Mouse (Mus musculus) kidney, embryonic 16.5 days (tissue): ENCODE measurements at regions not wholly inside any gene's neighbourhood (a gene's known extent, or its start where the extent isn't known, plus 50 kb on each side); places are given as distances from the start of the nearest gene placed in this dataset.

ENCODE experiments used
- ATAC-seq: fragments of 200-750 bp; cut with Nextera tagmentation; 2 replicates; pipeline ENCODE4 v1.8.0; 2017; ENCODE audit warnings: moderate TSS enrichment; ENCODE audit not compliant: low FRiP score, low TSS enrichment
- H3K27ac ChIP-seq: fragments of 300-500 bp; sonication (generic); 2 replicates; pipeline ENCODE4 v1.5.1; 2014; ENCODE audit warnings: low read length
- H3K27me3 ChIP-seq: fragments of 300-500 bp; sonication (generic); 2 replicates; pipeline ENCODE4 v1.6.1; 2014; ENCODE audit warnings: low read length, control low read depth, mixed read lengths; ENCODE audit not compliant: insufficient read depth
- H3K36me3 ChIP-seq: fragments of 300-500 bp; sonication (generic); 2 replicates; pipeline ENCODE4 v1.6.1; 2014; ENCODE audit warnings: low read length, control low read depth, mixed read lengths; ENCODE audit not compliant: insufficient read depth
- H3K4me1 ChIP-seq: fragments of 300-500 bp; sonication (generic); 2 replicates; pipeline ENCODE4 v1.6.1; 2014; ENCODE audit warnings: low read length, control low read depth, mixed read lengths; ENCODE audit not compliant: insufficient read depth
- H3K4me2 ChIP-seq: fragments of 300-500 bp; sonication (generic); replicated peaks from 2 replicates; pipeline ENCODE4 v1.6.1; 2014; ENCODE audit warnings: low read depth, low read length
- H3K4me3 ChIP-seq: fragments of 300-500 bp; sonication (generic); 2 replicates; pipeline ENCODE4 v1.5.1; 2014; ENCODE audit warnings: mild to moderate bottlenecking, low read length
- H3K9ac ChIP-seq: fragments of 300-500 bp; sonication (generic); replicated peaks from 2 replicates; pipeline ENCODE4 v1.6.1; 2014; ENCODE audit warnings: low read length
- H3K9me3 ChIP-seq: fragments of 300-500 bp; sonication (generic); 2 replicates; pipeline ENCODE4 v1.6.1; 2016; ENCODE audit warnings: low read length, control low read depth
- WGBS: fragments of 180-500 bp; shearing (Covaris S2); extraction: QIAGEN DNeasy Blood & Tissue Kit; methylation state at CpG from one replicate; pipeline ENCODE4 v1.1.7; 2014; 5-methylcytosine and 5-hydroxymethylcytosine counted together

- Histone ChIP-seq H3K4me3 (no peak overlapping the region), H3K9ac (no peak overlapping the region), H3K4me2 (no peak overlapping the region), H3K9me3 (no peaks in the 10 kb centered on the region), H3K36me3 (no peaks in the 10 kb centered on the region), H3K27ac (no peak overlapping the region), H3K27me3 (no peaks in the 10 kb centered on the region), H3K4me1 (no peaks in the 10 kb centered on the region)
- ATAC-seq = no peak
- WGBS = 63% methylated on average over 3 of the region's 3 CpGs
These were observed 70.7 kb downstream of the Zic3 start for GRCm38 (mm10) chrX:58093245-58093644.

GRCm38 (mm10) chrX:58117761-58118426 lies 95.4 kb downstream of the Zic3 start:
- Histone ChIP-seq H3K36me3 (no peaks in the 10 kb centered on the region), H3K9me3 (no peaks in the 10 kb centered on the region), H3K9ac (no peak overlapping the region), H3K4me3 (no peak overlapping the region), H3K27me3 (no peaks in the 10 kb centered on the region), H3K4me2 (no peak overlapping the region), H3K27ac (no peak overlapping the region), H3K4me1 (no peaks in the 10 kb centered on the region)
- 87% methylated on average over 8 of the region's 8 CpGs for WGBS
- ATAC-seq = no peak

GRCm38 (mm10) chrX:58155371-58156124 lies 133.0 kb downstream of the Zic3 start:
- 34% methylated on average over 20 of the region's 20 CpGs for WGBS
- no peaks in the 10 kb centered on the region for H3K4me1 ChIP-seq
- no peaks in the 10 kb centered on the region for H3K36me3 ChIP-seq
- H3K27me3 ChIP-seq = peaks cover 4% of the 10 kb centered on the region; the same call in 1 of the 2 replicates
- peak overlapping the region; percentile 2; the same call in 1 of the 2 replicates for H3K4me3 ChIP-seq
- no peak for ATAC-seq
- no peak overlapping the region for H3K9ac ChIP-seq
- no peaks in the 10 kb centered on the region for H3K9me3 ChIP-seq
- no peak overlapping the region for H3K27ac ChIP-seq
- H3K4me2 ChIP-seq = peak overlapping the region; percentile 26

- no peaks in the 10 kb centered on the region for H3K9me3 ChIP-seq
- H3K9ac ChIP-seq = no peak overlapping the region
- no peaks in the 10 kb centered on the region for H3K4me1 ChIP-seq
- H3K27me3 ChIP-seq = peaks cover 4% of the 10 kb centered on the region; the same call in 1 of the 2 replicates
- no peaks in the 10 kb centered on the region for H3K36me3 ChIP-seq
- H3K4me2 ChIP-seq = no peak overlapping the region
- WGBS = 48% methylated on average over 5 of the region's 5 CpGs
- H3K27ac ChIP-seq = no peak overlapping the region
- no peak for ATAC-seq
- H3K4me3 ChIP-seq = no peak overlapping the region
These were observed 134.9 kb downstream of the Zic3 start for GRCm38 (mm10) chrX:58157361-58157760.

GRCm38 (mm10) chrX:58166184-58166904 lies 143.8 kb downstream of the Zic3 start:
- 89% methylated on average over 12 of the region's 12 CpGs for WGBS
- no peaks in the 10 kb centered on the region for H3K27me3 ChIP-seq
- no peaks in the 10 kb centered on the region for H3K9me3 ChIP-seq

GRCm38 (mm10) chrX:58174326-58174725 lies 151.8 kb downstream of the Zic3 start:
- Histone ChIP-seq H3K9me3 (no peaks in the 10 kb centered on the region), H3K9ac (no peak overlapping the region), H3K4me1 (no peaks in the 10 kb centered on the region), H3K27ac (no peak overlapping the region), H3K4me3 (no peak overlapping the region), H3K36me3 (no peaks in the 10 kb centered on the region), H3K27me3 (no peaks in the 10 kb centered on the region), H3K4me2 (no peak overlapping the region)
- ATAC-seq = no peak
- WGBS = 89% methylated on average over 1 of the region's 1 CpGs

More at GRCm38 (mm10) chrX:58166184-58166904, 143.8 kb downstream of the Zic3 start:
- H3K4me3 ChIP-seq = no peak overlapping the region
- H3K27ac ChIP-seq = no peak overlapping the region
- H3K4me1 ChIP-seq = no peaks in the 10 kb centered on the region
- H3K36me3 ChIP-seq = no peaks in the 10 kb centered on the region
- no peak overlapping the region for H3K9ac ChIP-seq
- H3K4me2 ChIP-seq = no peak overlapping the region
- no peak for ATAC-seq
